Mouse (Mus musculus) CH12.LX (cell line): ENCODE results near the gene Nhlh1. TPM values are rescaled to one million over a fixed set of nuclear protein-coding genes. Genes with fewer than 3 reads are reported as not detected.

Source experiments
- DNase-seq: peaks from one replicate; pipeline ENCODE4 v3.0.0-alpha.2; 2013; ENCODE audit errors: extremely low read depth
- H3K27ac ChIP-seq: 2 replicates; pipeline ENCODE4 v1.5.1; 2012; ENCODE audit warnings: low read depth, mild to moderate bottlenecking, control low read depth, moderate library complexity; ENCODE audit not compliant: insufficient read depth
- H3K27me3 ChIP-seq: replicated peaks from 2 replicates; pipeline ENCODE3; 2012; ENCODE audit warnings: inconsistent platforms
- H3K36me3 ChIP-seq, 2 experiments: replicated peaks in 1 of 2; 2 replicates each; pipeline versions ENCODE3 to v1.6.1; 2012; ENCODE audit warnings: inconsistent platforms in 1 of 2, low read length in 1 of 2, mild to moderate bottlenecking in 1 of 2, mixed read lengths in 1 of 2, moderate library complexity in 1 of 2; ENCODE audit not compliant: control insufficient read depth in 1 of 2, insufficient read depth in 1 of 2
- H3K4me1 ChIP-seq, 2 experiments: 2 replicates each; pipeline ENCODE4 v1.6.1; 2012; ENCODE audit warnings: inconsistent platforms in 1 of 2, moderate library complexity in 1 of 2; ENCODE audit not compliant: insufficient read depth in 2 of 2, control insufficient read depth in 1 of 2
- H3K4me2 ChIP-seq: 2 replicates; pipeline ENCODE4 v1.6.1; 2012; ENCODE audit warnings: low read depth, mild to moderate bottlenecking, control low read depth; ENCODE audit not compliant: poor library complexity, insufficient read depth, severe bottlenecking
- H3K4me3 ChIP-seq, 3 experiments: fragments of 150-350 bp in 1 of 3; sonication (generic) in 1 of 3; replicated peaks in 1 of 3; 2 replicates each; pipeline versions ENCODE3 to v1.5.1; 2011 to 2012; ENCODE audit warnings: low read depth in 2 of 3, low read length in 2 of 3, mild to moderate bottlenecking in 2 of 3, moderate library complexity in 2 of 3, control low read depth in 1 of 3, improper control_type of control experiment in 1 of 3, inconsistent platforms in 1 of 3, mixed read lengths in 1 of 3; ENCODE audit not compliant: poor library complexity in 1 of 3
- H3K79me2 ChIP-seq: replicated peaks from 2 replicates; pipeline ENCODE4 v1.6.1; 2012; ENCODE audit warnings: mild to moderate bottlenecking, moderate library complexity; ENCODE audit not compliant: control insufficient read depth, poor library complexity, insufficient read depth, severe bottlenecking; ENCODE audit errors: extremely low read depth
- H3K9ac ChIP-seq: 2 replicates; pipeline ENCODE4 v1.6.1; 2012; ENCODE audit warnings: low read depth, mild to moderate bottlenecking, control low read depth, moderate library complexity; ENCODE audit not compliant: insufficient read depth
- H3K9me3 ChIP-seq: replicated peaks from 2 replicates; pipeline ENCODE3; 2012; ENCODE audit warnings: low read length, inconsistent platforms, mixed read lengths
- CHD1 ChIP-seq: IDR thresholded peaks from 2 replicates; pipeline ENCODE4 v1.6.1; 2012; ENCODE audit warnings: low read depth, low read length, improper control_type of control experiment, inconsistent platforms
- CHD2 ChIP-seq: IDR thresholded peaks from 2 replicates; pipeline ENCODE4 v1.6.1; 2011; ENCODE audit warnings: low read length, improper control_type of control experiment
- E2F4 ChIP-seq: IDR thresholded peaks from 2 replicates; pipeline ENCODE4 v1.6.1; 2011; ENCODE audit warnings: low read depth, low read length, improper control_type of control experiment; ENCODE audit not compliant: insufficient replicate concordance
- ELF1 ChIP-seq: IDR thresholded peaks from 2 replicates; pipeline ENCODE4 v1.6.1; 2014; ENCODE audit warnings: low read depth, mild to moderate bottlenecking, inconsistent platforms, low read length, improper control_type of control experiment
- ETS1 ChIP-seq: conservative IDR thresholded peaks from 2 replicates; pipeline ENCODE4 v1.6.1; 2012; ENCODE audit warnings: low read depth, mild to moderate bottlenecking, inconsistent platforms, low read length, improper control_type of control experiment, moderate library complexity
- HCFC1 ChIP-seq: IDR thresholded peaks from 2 replicates; pipeline ENCODE4 v1.6.1; 2012; ENCODE audit warnings: low read depth, mild to moderate bottlenecking, inconsistent platforms, low read length, improper control_type of control experiment
- IRF4 ChIP-seq: IDR thresholded peaks from 2 replicates; pipeline ENCODE4 v1.6.1; 2014; ENCODE audit warnings: low read depth, mild to moderate bottlenecking, inconsistent platforms, low read length, improper control_type of control experiment
- JUN ChIP-seq: IDR thresholded peaks from 2 replicates; pipeline ENCODE4 v1.6.1; 2011; ENCODE audit warnings: low read depth, mild to moderate bottlenecking, low read length, improper control_type of control experiment, moderate library complexity; ENCODE audit not compliant: insufficient read depth
- JUND ChIP-seq: conservative IDR thresholded peaks from 2 replicates; pipeline ENCODE4 v1.6.1; 2011; ENCODE audit warnings: low read depth, low read length, improper control_type of control experiment
- MEF2A ChIP-seq: IDR thresholded peaks from 2 replicates; pipeline ENCODE4 v1.6.1; 2014; ENCODE audit warnings: low read depth, mild to moderate bottlenecking, inconsistent platforms, low read length, improper control_type of control experiment, borderline replicate concordance
- MYC ChIP-seq: IDR thresholded peaks from 2 replicates; pipeline ENCODE4 v1.6.1; 2011; ENCODE audit warnings: low read depth, mild to moderate bottlenecking, improper control_type of control experiment, low read length
- NELFE ChIP-seq: IDR thresholded peaks from 2 replicates; pipeline ENCODE4 v1.6.1; 2011; ENCODE audit warnings: low read depth, low read length, improper control_type of control experiment
- NRF1 ChIP-seq: IDR thresholded peaks from 2 replicates; pipeline ENCODE4 v1.6.1; 2014; ENCODE audit warnings: low read depth, mild to moderate bottlenecking, inconsistent platforms, low read length, improper control_type of control experiment, moderate library complexity
- PAX5 ChIP-seq: IDR thresholded peaks from 2 replicates; pipeline ENCODE4 v1.6.1; 2012; ENCODE audit warnings: low read length, inconsistent platforms, mixed read lengths
- POLR2AphosphoS2 ChIP-seq: IDR thresholded peaks from 2 replicates; pipeline ENCODE4 v1.6.1; 2011; ENCODE audit warnings: low read depth, low read length, improper control_type of control experiment
- RAD21 ChIP-seq: IDR thresholded peaks from 2 replicates; pipeline ENCODE4 v1.6.1; 2011; ENCODE audit warnings: low read depth, mild to moderate bottlenecking, low read length, improper control_type of control experiment, moderate library complexity
- SMC3 ChIP-seq: IDR thresholded peaks from 2 replicates; pipeline ENCODE4 v1.6.1; 2011; ENCODE audit warnings: low read depth, low read length, improper control_type of control experiment
- TBP ChIP-seq: conservative IDR thresholded peaks from 2 replicates; pipeline ENCODE4 v1.6.1; 2011; ENCODE audit warnings: low read depth, low read length, improper control_type of control experiment
- TCF12 ChIP-seq: IDR thresholded peaks from 2 replicates; pipeline ENCODE4 v1.6.1; 2014; ENCODE audit warnings: low read depth, mild to moderate bottlenecking, inconsistent platforms, low read length, improper control_type of control experiment
- UBTF ChIP-seq: IDR thresholded peaks from 2 replicates; pipeline ENCODE4 v1.6.1; 2012; ENCODE audit warnings: low read depth, mild to moderate bottlenecking, inconsistent platforms, low read length, improper control_type of control experiment, moderate library complexity
- ZMIZ1 ChIP-seq: IDR thresholded peaks from 2 replicates; pipeline ENCODE4 v1.6.1; 2012; ENCODE audit warnings: low read depth, mild to moderate bottlenecking, inconsistent platforms, low read length, improper control_type of control experiment
- dilution Hi-C: fragments of 300-500 bp; cut with MboI; formaldehyde crosslinking; loops from 2 replicates; pipeline ENCODE4 v1.14.3; 2020; ENCODE audit warnings: low sequenced_read_pairs; ENCODE audit not compliant: extremely low pct_unique_long_range_greater_than_20kb, extremely low pct_ligation_motif_present
- in situ Hi-C: fragments of 300-500 bp; cut with MboI; formaldehyde crosslinking; loops from 3 replicates; pipeline ENCODE4 v1.14.3; 2019; ENCODE audit warnings: low sequenced_read_pairs, low pct_ligation_motif_present, low pct_unique_long_range_greater_than_20kb, mixed read lengths
- polyA plus RNA-seq: library from polyadenylated mRNA; unstranded; fragments of >175 nt; gene quantifications from 2 replicates; pipeline ENCODE4 v1.2.1, GENCODE M21; 2012; ENCODE audit warnings: low read depth; ENCODE audit not compliant: insufficient read length
- total RNA-seq, 2 experiments: library from RNA; depleted of rRNA; stranded (reverse); fragments of 300-350 nt in 1 of 2; fragments of >200 nt in 1 of 2; gene quantifications; 2 replicates each; pipeline ENCODE4 v1.2.3; 2012 to 2014

Gene Nhlh1
- total and polyA plus RNA-seq, 3 experiments, result not detected

GRCm38 (mm10) chr1:172064613-172065141 is 7.3 kb upstream of the Nhlh1 start (continued):
- no peak for TF ChIP-seq NRF1

DNA sequence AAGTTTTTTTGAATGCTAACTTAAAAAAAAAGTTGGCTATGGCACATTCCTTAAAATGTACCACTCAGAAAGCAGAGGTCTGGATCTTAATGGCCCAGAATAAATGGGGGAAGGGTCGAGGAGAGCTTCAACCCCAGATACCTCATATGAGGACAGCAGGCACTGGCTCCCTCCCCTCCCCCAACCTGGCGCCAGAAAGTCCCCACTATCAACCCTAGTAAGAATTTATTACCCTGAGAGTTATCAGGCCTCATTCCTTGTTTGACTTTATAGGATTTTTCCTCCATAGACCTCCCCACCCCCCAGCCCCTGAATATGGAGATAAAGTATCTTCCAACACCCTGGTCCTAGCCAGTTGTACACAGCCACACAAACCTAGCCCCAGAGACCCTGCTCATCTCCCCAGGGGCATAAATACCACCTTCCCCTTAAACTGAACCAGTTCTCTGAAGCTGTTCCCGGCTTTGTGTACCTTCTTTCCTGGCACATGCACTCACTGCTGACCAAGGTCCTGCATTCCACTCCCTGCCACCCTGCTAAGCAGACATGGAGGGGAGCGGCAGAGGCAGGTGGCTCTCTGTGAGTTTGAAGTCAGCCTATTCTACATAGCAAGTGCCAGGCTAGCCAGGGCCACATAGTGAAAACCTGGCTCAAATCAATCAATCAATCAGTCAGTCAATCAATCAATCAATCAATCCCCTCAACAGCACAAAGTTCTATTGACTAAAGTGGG is 6.1 kb upstream of the Nhlh1 start:
- no peaks in the 10 kb centered on the region for H3K9me3 ChIP-seq
- dilution Hi-C loops (no loop called here), in situ Hi-C loops (no loop called here)
- TF ChIP-seq PAX5 (no peak), POLR2AphosphoS2 (no peak; the same call in 1 of the 2 replicates), TBP (no peak), CHD1 (no peak), NELFE (no peak), CHD2 (no peak), MYC (no peak), IRF4 (no peak), NRF1 (no peak), HCFC1 (no peak), ELF1 (no peak)
- TF ChIP-seq, all 38 proteins: peak for 0
- H3K27me3 ChIP-seq, result no peaks in the 10 kb centered on the region
- no peak for DNase-seq
- peaks cover 25 to 49% of the 10 kb centered on the region in 2 experiments for H3K4me1 ChIP-seq
- no peak overlapping the region for H3K9ac ChIP-seq
- no peak overlapping the region for H3K4me3 ChIP-seq
- H3K79me2 ChIP-seq, result no peaks in the 10 kb centered on the region
- peaks cover 40 to 52% of the 10 kb centered on the region in 2 experiments for H3K36me3 ChIP-seq
- H3K27ac ChIP-seq, result no peak overlapping the region
- H3K4me2 ChIP-seq, result no peak overlapping the region

- Histone ChIP-seq H3K36me3 (peaks cover 27 to 39% of the 10 kb centered on the region in 2 experiments), H3K9me3 (no peaks in the 10 kb centered on the region), H3K9ac (peak overlapping the region; percentile 14), H3K79me2 (no peaks in the 10 kb centered on the region), H3K27ac (no peak overlapping the region), H3K4me2 (no peak overlapping the region), H3K4me1 (peaks cover 25 to 49% of the 10 kb centered on the region in 2 experiments), H3K4me3 (no peak overlapping the region), H3K27me3 (no peaks in the 10 kb centered on the region)
- DNase-seq, result no peak
- in situ Hi-C loops (no loop called here), dilution Hi-C loops (no loop called here)
- no peak for TF ChIP-seq ZMIZ1
- no peak for TF ChIP-seq E2F4
- no peak for TF ChIP-seq ETS1
- no peak for TF ChIP-seq SMC3
- TF ChIP-seq NRF1, result no peak
- no peak for TF ChIP-seq UBTF
- TF ChIP-seq ELF1, result no peak
- no peak for TF ChIP-seq CHD2
- no peak for TF ChIP-seq MEF2A
- TF ChIP-seq RAD21, result no peak
- TF ChIP-seq TBP, result no peak
- no peak for TF ChIP-seq NELFE
- no peak for TF ChIP-seq TCF12
- no peak for TF ChIP-seq MYC
- TF ChIP-seq IRF4, result no peak
- no peak for TF ChIP-seq JUND
- TF ChIP-seq JUN, result no peak
These were observed 4.7 kb upstream of the Nhlh1 start for GRCm38 (mm10) chr1:172062101-172062500.
